Mouse (Mus musculus): Measurements from ENCODE around the gene Lrrc7. TPM values are rescaled to one million over a fixed set of nuclear protein-coding genes. Genes with fewer than 3 reads are reported as not detected.

Gene Lrrc7
- polyA plus RNA-seq, 1 experiment from 2014 or later: 0.11 TPM

DNA sequence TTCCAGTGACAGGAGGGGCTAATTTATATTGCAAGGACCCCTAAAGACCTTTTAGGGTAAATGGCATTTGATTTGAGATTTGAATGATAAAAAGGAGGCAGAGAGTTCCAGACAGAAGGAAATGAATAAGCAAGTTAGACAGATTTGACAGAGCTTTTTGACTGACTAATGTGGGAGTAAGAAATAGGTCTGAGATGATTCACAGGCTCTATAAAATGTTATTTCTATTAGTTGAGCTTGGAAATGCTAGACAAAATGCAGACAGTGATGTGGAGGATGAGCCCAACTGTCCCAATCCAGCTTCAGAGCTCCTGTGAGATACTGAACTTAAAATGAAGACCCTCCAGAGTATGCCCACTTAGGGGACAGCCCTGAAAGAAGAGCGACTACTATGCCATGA lies 289.3 kb downstream of the Lrrc7 start:
- no peak overlapping the region for H3K27ac ChIP-seq
- no peak for TF ChIP-seq CTCF (IDR thresholded peaks at IDR 0.05; ENCODE audit: low read depth)
- no peaks in the 10 kb centered on the region for H3K9me3 ChIP-seq (replicated peaks; ENCODE audit: low read length)
- DNase-seq (ENCODE audit: low spot score) (no peak), ATAC-seq (replicated peaks; ENCODE audit: low FRiP score, low read depth) (no peak)
- H3K4me3 ChIP-seq (replicated peaks; ENCODE audit: low read depth, low read length): no peak overlapping the region
- no peaks in the 10 kb centered on the region for H3K4me1 ChIP-seq (replicated peaks; ENCODE audit: insufficient read depth, low read length)
- WGBS: 92% methylated on average over 1 of the region's 1 CpGs
- H3K36me3 ChIP-seq (ENCODE audit: insufficient read depth, low read length): no peaks in the 10 kb centered on the region
- no peaks in the 10 kb centered on the region for H3K27me3 ChIP-seq (ENCODE audit: insufficient read depth, low read length)
- H3K9ac ChIP-seq (ENCODE audit: low read depth, low read length): no peak overlapping the region
- H3K4me2 ChIP-seq (ENCODE audit: low read length): no peak overlapping the region

DNA sequence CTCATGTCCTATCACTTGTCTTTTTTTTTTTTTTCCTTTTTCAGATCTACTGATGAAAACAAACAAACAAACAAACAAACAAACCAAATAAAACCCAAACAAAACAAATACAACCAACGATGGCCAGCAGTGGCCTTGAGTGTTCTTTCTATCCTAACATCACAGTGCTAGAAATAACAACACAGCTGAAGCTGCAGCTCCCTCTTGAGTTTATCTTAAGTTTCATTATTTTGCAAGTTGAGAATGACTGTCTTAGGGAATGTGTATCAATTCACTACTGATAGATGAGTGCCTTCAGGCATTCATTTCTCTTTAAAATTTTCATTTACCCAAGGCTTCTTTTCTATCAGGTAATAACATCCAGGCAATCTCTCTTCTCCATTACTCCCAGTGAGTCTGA lies 291.1 kb downstream of the Lrrc7 start:
- Histone ChIP-seq H3K4me3 (replicated peaks; ENCODE audit: low read depth, low read length) (no peak overlapping the region), H3K4me2 (ENCODE audit: low read length) (no peak overlapping the region), H3K4me1 (replicated peaks; ENCODE audit: insufficient read depth, low read length) (no peaks in the 10 kb centered on the region), H3K9ac (ENCODE audit: low read depth, low read length) (no peak overlapping the region), H3K9me3 (replicated peaks; ENCODE audit: low read length) (no peaks in the 10 kb centered on the region), H3K27me3 (ENCODE audit: insufficient read depth, low read length) (no peaks in the 10 kb centered on the region), H3K27ac (no peak overlapping the region), H3K36me3 (ENCODE audit: insufficient read depth, low read length) (no peaks in the 10 kb centered on the region)
- TF ChIP-seq CTCF (IDR thresholded peaks at IDR 0.05; ENCODE audit: low read depth): 0 out of 2 replicates have a peak, but pooled peaks have one; percentile 4
- ATAC-seq (replicated peaks; ENCODE audit: low FRiP score, low read depth) (no peak), DNase-seq (ENCODE audit: low spot score) (no peak)
- WGBS: 59% methylated on average over 1 of the region's 1 CpGs

DNA sequence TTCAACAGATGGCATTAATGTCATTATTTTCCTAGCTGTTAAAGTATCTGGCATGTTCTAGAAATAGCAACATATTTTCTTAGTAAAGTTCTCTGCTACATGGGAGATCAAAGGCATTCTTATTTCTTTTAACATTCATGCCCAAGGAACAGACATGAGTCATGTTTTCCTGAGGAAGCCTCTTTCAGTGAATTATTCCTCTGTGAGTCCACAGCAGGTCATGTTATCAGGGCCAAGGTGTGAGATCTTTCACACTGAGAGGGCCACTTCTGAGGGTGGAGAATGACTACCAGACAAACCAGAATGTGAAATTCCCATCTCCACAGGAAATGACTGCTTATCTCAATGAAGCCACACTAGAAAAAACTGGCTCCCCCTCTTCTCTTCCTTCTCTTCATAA lies 309.4 kb downstream of the Lrrc7 start:
- DNase-seq (ENCODE audit: low spot score) (no peak), ATAC-seq (replicated peaks; ENCODE audit: low FRiP score, low read depth) (no peak)
- Histone ChIP-seq H3K4me2 (ENCODE audit: low read length) (no peak overlapping the region), H3K4me1 (replicated peaks; ENCODE audit: insufficient read depth, low read length) (no peaks in the 10 kb centered on the region), H3K36me3 (ENCODE audit: insufficient read depth, low read length) (no peaks in the 10 kb centered on the region), H3K9me3 (replicated peaks; ENCODE audit: low read length) (no peaks in the 10 kb centered on the region), H3K4me3 (replicated peaks; ENCODE audit: low read depth, low read length) (no peak overlapping the region), H3K27me3 (ENCODE audit: insufficient read depth, low read length) (no peaks in the 10 kb centered on the region), H3K27ac (no peak overlapping the region), H3K9ac (ENCODE audit: low read depth, low read length) (no peak overlapping the region)
- no peak for TF ChIP-seq CTCF (IDR thresholded peaks at IDR 0.05; ENCODE audit: low read depth)

DNA sequence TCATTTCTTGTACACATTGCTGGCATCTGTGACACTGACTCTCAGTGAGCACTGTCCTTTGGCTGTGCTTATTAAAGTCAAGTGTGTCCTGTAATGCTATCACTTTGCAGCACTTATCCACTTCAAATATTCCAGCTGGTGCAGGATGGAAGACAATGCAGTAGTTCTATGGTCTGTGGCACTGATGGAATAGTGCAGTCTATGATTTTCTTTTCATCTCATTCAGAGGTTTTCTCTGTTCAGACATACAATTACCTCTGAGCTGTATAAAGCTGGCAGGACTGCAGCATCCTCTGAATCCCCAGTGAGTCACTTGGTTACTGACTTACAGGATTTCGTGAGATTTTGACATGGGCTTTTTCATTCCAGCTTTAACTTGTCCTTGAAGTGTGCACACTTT lies 314.3 kb downstream of the Lrrc7 start:
- Histone ChIP-seq H3K9me3 (replicated peaks; ENCODE audit: low read length) (no peaks in the 10 kb centered on the region), H3K27ac (no peak overlapping the region), H3K36me3 (ENCODE audit: insufficient read depth, low read length) (no peaks in the 10 kb centered on the region), H3K9ac (ENCODE audit: low read depth, low read length) (no peak overlapping the region), H3K4me3 (replicated peaks; ENCODE audit: low read depth, low read length) (no peak overlapping the region), H3K27me3 (ENCODE audit: insufficient read depth, low read length) (no peaks in the 10 kb centered on the region), H3K4me2 (ENCODE audit: low read length) (no peak overlapping the region), H3K4me1 (replicated peaks; ENCODE audit: insufficient read depth, low read length) (no peaks in the 10 kb centered on the region)
- 76% methylated on average over 1 of the region's 1 CpGs for WGBS
- DNase-seq (ENCODE audit: low spot score) (no peak), ATAC-seq (replicated peaks; ENCODE audit: low FRiP score, low read depth) (no peak)
- no peak for TF ChIP-seq CTCF (IDR thresholded peaks at IDR 0.05; ENCODE audit: low read depth)

DNA sequence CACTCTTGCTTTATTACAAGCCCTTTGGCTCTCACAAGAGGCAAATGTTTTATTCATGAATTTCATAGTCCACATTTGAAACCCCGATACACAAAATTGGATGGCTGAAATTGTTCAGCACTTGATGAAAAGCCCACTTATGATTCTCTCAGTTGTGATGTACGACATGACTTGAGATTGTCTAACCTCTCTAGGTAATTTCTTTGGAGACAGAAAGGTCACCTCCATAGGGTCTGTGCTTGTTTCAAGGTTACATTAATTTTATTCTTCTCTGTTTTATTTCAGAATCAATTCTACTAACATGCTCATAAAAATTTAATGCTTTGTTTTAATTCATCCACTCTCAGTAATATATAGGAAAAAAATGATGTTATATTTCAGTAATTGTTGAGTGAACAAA lies 351.4 kb downstream of the Lrrc7 start:
- no peak for ATAC-seq (replicated peaks; ENCODE audit: low FRiP score, low read depth)
- no peak for TF ChIP-seq CTCF (IDR thresholded peaks at IDR 0.05; ENCODE audit: low read depth)
- H3K36me3 ChIP-seq (ENCODE audit: insufficient read depth, low read length): no peaks in the 10 kb centered on the region
- no peak overlapping the region for H3K27ac ChIP-seq
- no peak overlapping the region for H3K4me3 ChIP-seq (replicated peaks; ENCODE audit: low read depth, low read length)
- no peak for DNase-seq (ENCODE audit: low spot score)
- H3K9ac ChIP-seq (ENCODE audit: low read depth, low read length): no peak overlapping the region
- H3K4me2 ChIP-seq (ENCODE audit: low read length): no peak overlapping the region
- WGBS: 82% methylated on average over 2 of the region's 2 CpGs
- no peaks in the 10 kb centered on the region for H3K4me1 ChIP-seq (replicated peaks; ENCODE audit: insufficient read depth, low read length)
- H3K27me3 ChIP-seq (ENCODE audit: insufficient read depth, low read length): no peaks in the 10 kb centered on the region
- no peaks in the 10 kb centered on the region for H3K9me3 ChIP-seq (replicated peaks; ENCODE audit: low read length)

DNA sequence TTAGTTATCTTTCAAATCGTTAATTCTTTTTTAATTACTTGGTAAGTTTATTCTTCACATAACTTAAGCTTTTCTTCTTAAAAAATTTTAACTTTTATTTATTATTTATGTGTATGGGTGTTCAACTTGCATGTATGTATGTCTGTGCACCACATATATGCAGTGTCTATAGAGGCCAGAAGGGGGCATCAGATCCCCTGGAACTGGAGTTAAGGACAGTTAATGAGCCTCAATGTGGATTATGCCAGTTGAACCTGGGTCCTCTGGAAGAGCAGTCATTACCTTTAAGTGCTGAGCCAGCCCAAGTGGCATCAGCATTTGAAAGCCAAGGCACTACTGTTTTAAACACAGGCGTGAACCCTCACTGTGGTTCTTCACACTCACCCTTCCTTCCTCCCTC lies 352.0 kb downstream of the Lrrc7 start:
- Histone ChIP-seq H3K4me2 (ENCODE audit: low read length) (no peak overlapping the region), H3K4me3 (replicated peaks; ENCODE audit: low read depth, low read length) (no peak overlapping the region), H3K27me3 (ENCODE audit: insufficient read depth, low read length) (no peaks in the 10 kb centered on the region), H3K9ac (ENCODE audit: low read depth, low read length) (no peak overlapping the region), H3K27ac (no peak overlapping the region), H3K36me3 (ENCODE audit: insufficient read depth, low read length) (no peaks in the 10 kb centered on the region), H3K9me3 (replicated peaks; ENCODE audit: low read length) (no peaks in the 10 kb centered on the region), H3K4me1 (replicated peaks; ENCODE audit: insufficient read depth, low read length) (no peaks in the 10 kb centered on the region)
- ATAC-seq (replicated peaks; ENCODE audit: low FRiP score, low read depth) (peak; percentile 84), DNase-seq (ENCODE audit: low spot score) (peak; percentile 50)
- 15% methylated on average over 2 of the region's 2 CpGs for WGBS
- peak; percentile 75 for TF ChIP-seq CTCF (IDR thresholded peaks at IDR 0.05; ENCODE audit: low read depth)

DNA sequence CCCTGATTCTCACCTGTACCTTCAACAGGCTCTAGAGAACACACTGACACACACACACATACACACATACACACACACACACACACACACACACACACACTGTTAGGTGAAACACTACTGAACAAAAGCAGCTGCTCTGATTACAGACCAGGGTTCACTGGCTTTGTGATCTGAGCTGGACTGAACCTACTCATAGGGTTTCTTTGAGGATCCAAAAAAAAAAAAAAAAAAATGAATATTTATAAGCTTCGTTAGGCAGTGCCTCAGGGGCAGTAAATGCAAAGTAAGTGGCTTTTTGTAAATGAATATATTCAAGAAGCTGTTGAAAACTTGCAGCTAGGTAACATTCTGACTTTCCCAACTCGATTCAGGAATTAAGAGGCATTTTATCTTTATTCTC lies 354.2 kb downstream of the Lrrc7 start:
- H3K27ac ChIP-seq: no peak overlapping the region
- no peaks in the 10 kb centered on the region for H3K4me1 ChIP-seq (replicated peaks; ENCODE audit: insufficient read depth, low read length)
- no peaks in the 10 kb centered on the region for H3K36me3 ChIP-seq (ENCODE audit: insufficient read depth, low read length)
- ATAC-seq (replicated peaks; ENCODE audit: low FRiP score, low read depth): peak; percentile 57; the same call in 1 of the 2 replicates
- no peak for TF ChIP-seq CTCF (IDR thresholded peaks at IDR 0.05; ENCODE audit: low read depth)
- no peak overlapping the region for H3K4me2 ChIP-seq (ENCODE audit: low read length)
- no peaks in the 10 kb centered on the region for H3K27me3 ChIP-seq (ENCODE audit: insufficient read depth, low read length)
- H3K4me3 ChIP-seq (replicated peaks; ENCODE audit: low read depth, low read length): no peak overlapping the region
- WGBS: 50% methylated on average over 2 of the region's 2 CpGs
- no peak overlapping the region for H3K9ac ChIP-seq (ENCODE audit: low read depth, low read length)
- no peak for DNase-seq (ENCODE audit: low spot score)
- H3K9me3 ChIP-seq (replicated peaks; ENCODE audit: low read length): no peaks in the 10 kb centered on the region
